Mouse (Mus musculus): ENCODE measurements around the gene Zfp692. TPM values are rescaled to one million over a fixed set of nuclear protein-coding genes. Genes with fewer than 3 reads are reported as not detected.
"Not testable (repeated sequence)": the region's sequence is repeated elsewhere in the genome, so short reads cannot be mapped to it uniquely, and the experiment has no call there.

Gene Zfp692
- polyA plus RNA-seq, 1 experiment from 2014 or later: 13.1 TPM

DNA sequence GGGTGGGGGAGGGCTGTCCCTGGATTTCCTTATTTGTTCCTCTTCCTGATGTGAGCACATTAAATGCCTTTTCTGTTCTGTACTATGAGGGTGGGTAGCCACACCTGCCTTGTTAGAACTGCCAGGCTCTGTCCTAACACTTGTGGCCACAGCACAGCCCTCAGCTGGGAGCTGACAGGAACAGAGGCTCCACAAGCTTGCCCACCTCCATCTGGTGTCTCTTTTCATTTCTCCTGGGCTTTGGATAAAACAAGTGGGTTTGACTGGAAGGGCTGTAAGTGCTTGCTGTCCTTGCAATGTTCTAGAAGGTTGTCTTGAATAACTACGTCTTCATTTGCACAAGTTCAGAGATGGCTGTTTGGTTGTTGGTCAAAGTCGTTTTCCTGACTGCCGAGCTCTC, 48.1 kb downstream of the Zfp692 start:
- Histone ChIP-seq H3K36me3 (ENCODE audit: control insufficient read depth, insufficient read depth, low read length) (no peaks in the 10 kb centered on the region), H3K9me3 (replicated peaks; ENCODE audit: control insufficient read depth, low read length) (no peaks in the 10 kb centered on the region), H3K27me3 (replicated peaks; ENCODE audit: control insufficient read depth, insufficient read depth, low read length) (no peaks in the 10 kb centered on the region), H3K4me2 (ENCODE audit: low read length) (no peak overlapping the region), H3K27ac (ENCODE audit: low read depth, low read length) (no peak overlapping the region), H3K4me3 (ENCODE audit: low read depth, low read length) (no peak overlapping the region), H3K9ac (ENCODE audit: low read length) (no peak overlapping the region), H3K4me1 (ENCODE audit: control insufficient read depth, insufficient read depth, low read length) (no peaks in the 10 kb centered on the region)
- WGBS: 79% methylated on average over 3 of the region's 3 CpGs
- ATAC-seq (no peak), DNase-seq (ENCODE audit: low spot score) (no peak)

DNA sequence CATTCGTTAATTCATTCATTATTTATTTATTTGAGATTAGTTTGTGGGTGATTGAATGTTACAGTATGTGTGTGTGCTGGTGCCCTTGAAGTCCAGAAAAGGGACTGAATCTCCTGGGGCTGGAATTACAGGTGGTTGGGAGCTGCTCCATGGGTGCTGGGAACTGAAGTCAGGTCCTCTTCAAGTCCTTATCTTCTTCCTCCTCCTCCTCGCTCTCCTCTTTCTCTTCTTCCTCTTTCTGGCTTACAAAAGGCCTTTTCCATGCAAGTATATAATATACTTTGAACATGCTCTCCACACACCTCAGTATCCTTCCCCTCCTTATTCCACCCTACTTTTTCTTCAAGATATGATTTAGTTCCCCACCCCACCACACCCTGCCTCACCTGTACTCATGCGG, 50.2 kb downstream of the Zfp692 start:
- no peak for ATAC-seq
- Histone ChIP-seq H3K9ac (ENCODE audit: low read length) (no peak overlapping the region), H3K27me3 (replicated peaks; ENCODE audit: control insufficient read depth, insufficient read depth, low read length) (no peaks in the 10 kb centered on the region), H3K4me1 (ENCODE audit: control insufficient read depth, insufficient read depth, low read length) (no peaks in the 10 kb centered on the region), H3K9me3 (replicated peaks; ENCODE audit: control insufficient read depth, low read length) (no peaks in the 10 kb centered on the region), H3K27ac (ENCODE audit: low read depth, low read length) (no peak overlapping the region), H3K4me2 (ENCODE audit: low read length) (no peak overlapping the region), H3K36me3 (ENCODE audit: control insufficient read depth, insufficient read depth, low read length) (no peaks in the 10 kb centered on the region), H3K4me3 (ENCODE audit: low read depth, low read length) (no peak overlapping the region)
- no peak for DNase-seq (ENCODE audit: low spot score)
- 92% methylated on average over 3 of the region's 3 CpGs for WGBS

DNA sequence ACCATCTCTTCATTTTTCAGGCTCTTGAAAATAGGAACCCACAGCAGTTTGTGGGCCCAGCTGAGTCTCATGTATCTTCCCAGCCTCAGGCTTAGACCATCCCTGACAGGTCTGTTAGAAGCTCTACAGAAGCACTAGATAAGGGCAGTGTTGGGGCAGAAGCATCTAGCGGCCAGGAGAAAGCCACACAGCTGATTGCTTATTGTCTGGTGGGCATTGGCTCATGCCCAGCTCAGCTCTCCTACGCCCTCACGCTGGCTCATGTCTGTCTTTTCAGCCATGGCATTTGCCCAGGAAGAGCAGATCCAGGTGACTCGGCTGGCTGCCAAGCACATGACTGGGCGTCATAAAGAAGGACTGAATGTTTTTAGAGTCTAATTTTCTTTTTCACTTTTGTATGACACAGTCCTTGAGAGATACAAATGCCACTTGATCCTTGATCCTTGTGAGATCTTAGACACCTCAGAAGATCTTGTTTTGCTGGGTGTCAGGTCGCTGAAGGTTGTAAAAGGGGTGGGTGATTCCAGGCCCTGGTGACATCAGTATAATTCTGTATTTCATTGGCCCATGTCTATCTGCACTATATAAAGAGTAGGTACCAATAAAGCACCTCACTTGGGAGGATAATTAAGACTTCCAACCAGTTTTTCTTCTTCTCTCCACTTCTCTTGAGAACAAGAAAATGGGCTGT, 51.1 kb downstream of the Zfp692 start:
- no peaks in the 10 kb centered on the region for H3K9me3 ChIP-seq (replicated peaks; ENCODE audit: control insufficient read depth, low read length)
- H3K36me3 ChIP-seq (ENCODE audit: control insufficient read depth, insufficient read depth, low read length): no peaks in the 10 kb centered on the region
- no peak overlapping the region for H3K9ac ChIP-seq (ENCODE audit: low read length)
- no peak overlapping the region for H3K4me3 ChIP-seq (ENCODE audit: low read depth, low read length)
- 83% methylated on average over 6 of the region's 6 CpGs for WGBS
- ATAC-seq (no peak), DNase-seq (ENCODE audit: low spot score) (no peak)
- no peaks in the 10 kb centered on the region for H3K4me1 ChIP-seq (ENCODE audit: control insufficient read depth, insufficient read depth, low read length)
- no peak overlapping the region for H3K4me2 ChIP-seq (ENCODE audit: low read length)
- no peaks in the 10 kb centered on the region for H3K27me3 ChIP-seq (replicated peaks; ENCODE audit: control insufficient read depth, insufficient read depth, low read length)
- no peak overlapping the region for H3K27ac ChIP-seq (ENCODE audit: low read depth, low read length)

DNA sequence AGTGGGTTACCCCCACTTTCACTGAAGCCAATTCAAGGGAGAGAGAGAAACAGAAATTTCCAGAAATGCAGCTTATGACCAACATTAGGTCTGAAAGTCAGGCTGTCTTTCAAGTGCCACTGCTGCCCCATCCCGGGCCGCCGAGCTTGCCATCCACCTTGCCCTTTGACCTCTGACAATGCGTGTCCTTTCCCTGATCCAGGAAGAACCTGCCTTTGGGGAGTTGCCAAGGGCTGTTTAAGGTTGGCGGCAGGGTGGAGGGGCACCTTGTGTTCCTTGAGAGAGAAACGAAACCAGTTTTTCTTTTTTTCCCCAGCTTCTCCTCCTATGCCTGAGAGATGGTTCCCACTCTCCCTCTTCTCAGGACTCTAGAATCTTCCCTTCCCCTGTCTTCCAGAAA, 55.7 kb downstream of the Zfp692 start:
- H3K27me3 ChIP-seq (replicated peaks; ENCODE audit: control insufficient read depth, insufficient read depth, low read length); H3K36me3 ChIP-seq (ENCODE audit: control insufficient read depth, insufficient read depth, low read length); H3K4me2 ChIP-seq (ENCODE audit: low read length); H3K9ac ChIP-seq (ENCODE audit: low read length); H3K4me1 ChIP-seq (ENCODE audit: control insufficient read depth, insufficient read depth, low read length); H3K9me3 ChIP-seq (replicated peaks; ENCODE audit: control insufficient read depth, low read length); ATAC-seq; H3K4me3 ChIP-seq (ENCODE audit: low read depth, low read length); DNase-seq (ENCODE audit: low spot score); H3K27ac ChIP-seq (ENCODE audit: low read depth, low read length): not testable (repeated sequence)
- no CpG with 5 or more reads among the region's 6 CpGs for WGBS

Other genes with a start within 250 kb of the Zfp692 start
- gene Gm12248, start 213.9 kb upstream of the Zfp692 start, polyA plus RNA-seq (2014; fragmentation: Nextera tagmentation; extraction: Ambion mirVana): not detected in 2 replicates
- gene Cnot8, start 202.9 kb upstream of the Zfp692 start, polyA plus RNA-seq (2014; fragmentation: Nextera tagmentation; extraction: Ambion mirVana): 136 and 146 TPM in 2 replicates
- 15.0 and 15.2 TPM in 2 replicates for gene Gemin5, start 138.5 kb upstream of the Zfp692 start, polyA plus RNA-seq (2014; fragmentation: Nextera tagmentation; extraction: Ambion mirVana)
- gene Mrpl22, start 135.4 kb upstream of the Zfp692 start, polyA plus RNA-seq (2014; fragmentation: Nextera tagmentation; extraction: Ambion mirVana): 107 and 138 TPM in 2 replicates
- gene Igtp, start 107.5 kb upstream of the Zfp692 start, polyA plus RNA-seq (2014; fragmentation: Nextera tagmentation; extraction: Ambion mirVana): 1.4 and 1.6 TPM in 2 replicates
- 0.57 and 0.63 TPM in 2 replicates for gene Irgm2, start 107.5 kb upstream of the Zfp692 start, polyA plus RNA-seq (2014; fragmentation: Nextera tagmentation; extraction: Ambion mirVana)
- not detected in 2 replicates for gene 4930438A08Rik, start 32.3 kb upstream of the Zfp692 start, polyA plus RNA-seq (2014; fragmentation: Nextera tagmentation; extraction: Ambion mirVana)
- 38.8 and 45.4 TPM in 2 replicates for gene Zfp672, start 23.3 kb downstream of the Zfp692 start, polyA plus RNA-seq (2014; fragmentation: Nextera tagmentation; extraction: Ambion mirVana)
- 29.5 and 43.3 TPM in 2 replicates for gene Sh3bp5l, start 23.7 kb downstream of the Zfp692 start, polyA plus RNA-seq (2014; fragmentation: Nextera tagmentation; extraction: Ambion mirVana)
- gene Lypd8, start 72.0 kb downstream of the Zfp692 start, polyA plus RNA-seq (2014; fragmentation: Nextera tagmentation; extraction: Ambion mirVana): 0.22 TPM in 1 of 2 replicates, not detected in the other
- not detected in 2 replicates for gene 1810065E05Rik, start 114.0 kb downstream of the Zfp692 start, polyA plus RNA-seq (2014; fragmentation: Nextera tagmentation; extraction: Ambion mirVana)
- gene Gm12253, start 125.5 kb downstream of the Zfp692 start, polyA plus RNA-seq (2014; fragmentation: Nextera tagmentation; extraction: Ambion mirVana): not detected in 2 replicates
- not detected in 2 replicates for gene Lypd9, start 145.9 kb downstream of the Zfp692 start, polyA plus RNA-seq (2014; fragmentation: Nextera tagmentation; extraction: Ambion mirVana)
- gene Olfr30, start 155.2 kb downstream of the Zfp692 start, polyA plus RNA-seq (2014; fragmentation: Nextera tagmentation; extraction: Ambion mirVana): not detected in 2 replicates
- not detected in 2 replicates for gene Olfr332, start 185.5 kb downstream of the Zfp692 start, polyA plus RNA-seq (2014; fragmentation: Nextera tagmentation; extraction: Ambion mirVana)
- not detected in 2 replicates for gene Olfr331, start 195.5 kb downstream of the Zfp692 start, polyA plus RNA-seq (2014; fragmentation: Nextera tagmentation; extraction: Ambion mirVana)
- not detected in 2 replicates for gene Olfr330, start 227.8 kb downstream of the Zfp692 start, polyA plus RNA-seq (2014; fragmentation: Nextera tagmentation; extraction: Ambion mirVana)
- not detected in 2 replicates for gene Olfr329-ps, start 239.4 kb downstream of the Zfp692 start, polyA plus RNA-seq (2014; fragmentation: Nextera tagmentation; extraction: Ambion mirVana)
- not detected in 2 replicates for gene Olfr328, start 248.6 kb downstream of the Zfp692 start, polyA plus RNA-seq (2014; fragmentation: Nextera tagmentation; extraction: Ambion mirVana)

All from forebrain, embryonic 14.5 days (tissue).